Mouse (Mus musculus) C2C12 (cell line): ENCODE data around the gene Sfi1.

Source experiments
- CEBPB ChIP-seq: IDR thresholded peaks from one replicate; pipeline ENCODE4 v1.6.1; 2011; ENCODE audit warnings: low read depth, mild to moderate bottlenecking, control low read depth, moderate library complexity
- CTCF ChIP-seq: IDR thresholded peaks from one replicate; pipeline ENCODE4 v1.5.1; 2011; ENCODE audit not compliant: control insufficient read depth, insufficient read depth, insufficient read length
- MAX ChIP-seq: IDR thresholded peaks from one replicate; pipeline ENCODE4 v1.6.1; 2011; ENCODE audit warnings: mild to moderate bottlenecking, control low read depth
- MYOD1 ChIP-seq: IDR thresholded peaks from one replicate; pipeline ENCODE4 v1.6.1; 2011; ENCODE audit warnings: low read depth; ENCODE audit not compliant: control insufficient read depth, insufficient read length
- MYOG ChIP-seq: IDR thresholded peaks from one replicate; pipeline ENCODE4 v1.6.1; 2011; ENCODE audit not compliant: control insufficient read depth, insufficient read length; ENCODE audit errors: extremely low read depth
- USF1 ChIP-seq: IDR thresholded peaks from one replicate; pipeline ENCODE4 v1.6.1; 2011; ENCODE audit warnings: low read depth, mild to moderate bottlenecking, control low read depth, moderate library complexity

GRCm38 (mm10) chr11:3227113-3227512, 33.9 kb upstream of the Sfi1 start:
- no peak for TF ChIP-seq CTCF
- TF ChIP-seq MAX = no peak
- no peak for TF ChIP-seq MYOG
- no peak for TF ChIP-seq CEBPB
- no peak for TF ChIP-seq MYOD1
- no peak for TF ChIP-seq USF1
